Mouse (Mus musculus): ENCODE results near the gene Rbbp6.

GRCm38 (mm10) chr7:122919728-122920582 is 45.5 kb upstream of the Rbbp6 start:
- TF ChIP-seq CTCF (IDR thresholded peaks at IDR 0.05; ENCODE audit: control insufficient read depth, insufficient read depth, low read length) (no peak), POLR2A (IDR thresholded peaks at IDR 0.05; ENCODE audit: borderline replicate concordance, control insufficient read depth, low read depth, low read length) (no peak)
